Mouse (Mus musculus): ENCODE measurements around the gene Gpr139. TPM values are rescaled to one million over a fixed set of nuclear protein-coding genes. Genes with fewer than 3 reads are reported as not detected.
A peak's percentile ranks its signal among the peaks of the same experiment; 100 is the strongest.

The Gpr139 gene
- total RNA-seq (2021), result not detected
- long read RNA-seq, experiment 1, result 0 reads
- long read RNA-seq, experiment 2, result 0 reads

DNA sequence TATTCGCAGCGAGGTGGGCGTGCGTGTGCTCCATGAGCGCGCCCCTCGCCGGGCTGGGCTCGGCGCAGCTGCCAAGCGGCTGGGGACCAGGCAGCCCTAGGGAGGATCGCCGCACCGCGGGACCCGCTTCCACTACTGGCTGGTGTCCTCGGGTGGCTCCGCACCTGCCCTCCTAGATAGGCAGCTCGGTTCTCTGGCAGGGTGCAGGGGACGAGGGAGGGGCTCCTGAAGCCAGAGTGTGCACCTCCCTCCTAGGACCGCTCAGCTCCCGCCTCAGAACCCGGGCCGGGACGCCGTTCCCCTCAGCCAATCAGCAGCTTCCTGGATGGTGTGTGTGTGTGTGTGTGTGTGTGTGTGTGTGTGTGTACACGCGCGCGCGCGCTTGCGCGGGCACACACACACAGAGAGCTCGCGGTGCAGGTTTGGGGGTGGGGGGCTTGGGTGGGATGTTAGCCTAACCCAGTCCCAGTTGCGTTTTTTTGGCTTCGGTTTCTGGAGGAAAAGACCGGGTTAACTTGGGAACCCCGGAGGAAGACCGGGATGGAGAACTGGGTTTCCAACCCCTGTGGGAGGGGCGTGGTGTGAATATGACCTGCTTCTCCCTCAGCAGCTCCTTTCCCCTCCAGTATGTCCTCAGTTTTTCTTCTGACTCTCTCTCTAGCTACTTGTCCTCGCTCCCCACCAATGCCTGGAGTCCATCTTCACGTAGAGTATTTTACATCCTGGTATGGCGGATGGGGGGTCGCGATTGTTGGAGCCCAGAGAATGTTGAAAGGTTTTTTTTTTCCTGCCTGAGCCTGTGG is at the start of gene Gpr139:
Gene Gpr139, minus strand, starts transcription at position 263 of the 803 bp plus-strand sequence.
- no peak for DNase-seq

DNA sequence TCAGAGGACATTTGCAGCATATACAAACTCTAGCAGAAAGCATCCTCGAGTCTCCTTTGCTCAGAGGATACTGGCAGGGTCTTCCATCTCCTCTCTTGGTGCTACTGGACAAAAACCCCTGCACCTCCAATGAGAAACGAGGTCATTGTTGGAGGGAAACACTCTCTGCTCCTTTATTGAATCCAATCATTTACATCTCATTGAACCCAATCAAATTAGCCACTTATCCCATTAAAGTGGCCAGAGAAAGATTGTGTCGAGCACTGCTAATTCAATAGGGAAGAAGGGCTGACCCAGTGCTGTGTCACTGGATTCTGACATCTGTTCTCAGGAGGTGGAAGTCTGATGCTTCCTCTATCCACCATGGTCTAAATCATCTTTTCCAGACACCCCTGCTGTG is 46.6 kb upstream of the Gpr139 start:
- DNase-seq, result no peak
- intact Hi-C loops (cut with DNase I), result no loop called here

More for the DNA sequence above, at the start of gene Gpr139:
- intact Hi-C loops (cut with DNase I), result no loop called here

- intact Hi-C loops (cut with DNase I), result no loop called here
- no peak for DNase-seq
Measured at GRCm38 (mm10) chr7:119222706-119223105, 38.3 kb upstream of the Gpr139 start.

DNA sequence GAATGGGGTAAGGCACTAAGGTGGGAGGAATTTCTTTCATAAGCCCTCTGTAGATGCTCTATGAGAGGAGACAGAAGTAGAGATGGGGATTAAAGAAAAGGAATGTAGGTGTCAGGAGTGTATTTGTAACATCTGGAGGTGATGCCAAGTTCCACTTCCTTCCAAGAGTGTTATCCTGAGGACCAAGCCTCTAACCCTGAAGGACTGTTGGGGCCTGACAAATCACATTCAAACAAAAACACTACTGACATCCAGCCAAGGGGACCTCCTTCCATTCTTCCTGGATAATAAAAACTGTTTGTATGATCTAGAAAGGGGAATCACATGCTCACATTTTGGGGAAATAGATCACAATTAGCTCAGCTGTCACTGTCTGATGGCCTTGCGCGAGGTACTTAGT is 34.7 kb upstream of the Gpr139 start:
- DNase-seq, result no peak
- intact Hi-C loops (cut with DNase I), result no loop called here

GRCm38 (mm10) chr7:119207251-119207650 is 22.8 kb upstream of the Gpr139 start:
- no peak for DNase-seq
- intact Hi-C loops (cut with DNase I), result no loop called here

DNA sequence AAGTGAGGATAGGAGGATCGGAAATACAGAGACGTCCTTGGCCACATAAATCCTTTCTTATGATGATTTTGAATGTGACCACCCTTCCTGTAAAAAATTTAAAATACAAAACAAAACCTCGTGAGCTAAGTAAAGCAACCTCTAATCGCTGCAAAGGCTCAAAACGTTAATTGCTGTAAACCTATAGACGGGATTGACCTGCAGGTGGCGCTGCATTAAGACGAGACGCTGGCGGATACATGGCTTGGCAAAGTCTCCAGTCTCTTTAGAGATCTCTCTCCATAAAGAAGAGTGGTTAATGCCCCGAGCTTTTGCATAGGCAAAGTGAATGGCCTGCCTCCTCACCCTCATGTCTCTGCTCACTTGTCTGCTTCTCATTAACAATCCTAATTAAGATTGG is 2.0 kb upstream of the Gpr139 start:
- intact Hi-C loops (cut with DNase I), result no loop called here

DNA sequence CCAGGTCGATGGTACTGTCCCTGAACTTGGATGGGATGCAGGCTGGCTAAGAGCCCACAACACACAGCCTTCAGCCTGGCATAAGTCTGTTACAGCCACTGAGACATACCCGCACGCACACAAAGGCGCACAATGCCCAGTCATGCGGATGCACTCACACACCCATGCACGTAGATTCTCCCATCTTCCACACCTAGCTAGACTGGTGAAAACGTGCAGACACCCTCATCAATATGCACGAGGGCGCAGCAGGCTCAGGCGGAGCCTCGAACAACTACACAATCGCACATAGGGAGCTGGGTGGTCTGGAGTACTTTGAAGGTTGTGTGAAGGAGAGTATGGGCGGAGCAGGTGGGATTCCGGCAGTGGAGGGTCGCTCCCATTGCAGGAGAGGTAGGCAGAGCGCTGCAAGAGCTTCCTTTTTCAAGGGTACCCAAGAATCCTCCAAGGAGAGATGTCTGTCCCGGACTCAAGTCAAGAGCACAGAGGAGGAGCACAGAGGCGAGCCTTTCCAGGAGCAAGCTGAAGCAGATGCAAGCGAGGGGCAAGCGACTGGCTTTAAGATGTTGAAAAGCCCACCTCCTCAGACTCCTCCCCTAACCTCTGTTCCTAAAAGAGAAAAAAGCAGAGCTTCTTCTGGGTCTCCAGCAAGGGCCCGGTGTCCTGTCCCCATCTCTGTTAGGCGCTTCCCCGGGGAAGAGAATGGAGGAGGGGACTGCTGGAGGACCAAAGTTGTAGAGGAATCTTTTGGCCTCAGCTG is 958 bp upstream of the Gpr139 start:
- no peak for DNase-seq
- intact Hi-C loops (cut with DNase I), result no loop called here

More for the DNA sequence above, 2.0 kb upstream of the Gpr139 start:
- peak in 1 of 2 experiments; percentile 3 for DNase-seq

- DNase-seq, result no peak
- intact Hi-C loops (cut with DNase I), result no loop called here
Measured at GRCm38 (mm10) chr7:119181053-119181452, 3.4 kb downstream of the Gpr139 start.

DNA sequence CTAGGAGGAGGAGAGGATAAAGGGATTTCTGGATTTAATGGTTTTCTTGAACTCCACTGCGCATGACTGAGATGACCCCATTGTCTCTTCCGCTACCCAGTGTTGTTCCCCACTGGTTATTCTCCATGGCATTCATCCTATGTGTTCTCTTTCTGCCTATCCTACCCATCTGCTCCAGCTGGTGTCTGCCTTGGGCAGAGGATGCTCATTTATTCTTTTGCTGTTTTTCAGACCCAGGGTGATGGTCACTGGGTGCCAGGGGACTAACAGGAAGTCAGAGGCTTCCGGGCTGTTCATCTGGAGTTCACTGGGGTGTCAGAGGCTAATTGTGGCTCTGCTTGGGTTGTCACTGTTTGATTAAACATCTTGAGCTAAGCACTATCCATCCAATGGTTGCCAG is 24.4 kb downstream of the Gpr139 start:
- intact Hi-C loops (cut with DNase I), result no loop called here

GRCm38 (mm10) chr7:119111771-119112170 is 72.6 kb downstream of the Gpr139 start:
- DNase-seq, result peak; percentile 8 to 40
- intact Hi-C loops (cut with DNase I), result no loop called here

More for the DNA sequence above, 24.4 kb downstream of the Gpr139 start:
- no peak for DNase-seq

- intact Hi-C loops (cut with DNase I), result no loop called here
- DNase-seq, result no peak
Measured at GRCm38 (mm10) chr7:119105878-119106277, 78.5 kb downstream of the Gpr139 start.

DNA sequence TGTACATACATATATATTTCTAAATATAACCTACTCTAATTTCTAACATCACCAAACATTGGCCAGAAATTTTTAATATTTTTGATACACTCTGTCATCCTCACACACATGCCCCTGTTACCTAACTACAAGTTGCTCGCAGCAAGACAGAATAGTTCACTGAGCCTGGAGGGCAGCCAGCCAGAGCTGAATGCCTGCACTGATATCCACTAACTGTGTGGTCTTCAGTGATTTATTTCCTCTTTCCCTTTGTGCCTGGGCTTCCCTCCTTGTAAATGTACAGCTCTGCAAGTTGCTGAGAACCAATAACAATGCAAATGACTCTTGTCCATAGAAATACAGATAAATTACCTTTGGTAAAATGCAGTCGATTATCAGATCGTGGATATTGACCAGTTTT is 87.8 kb downstream of the Gpr139 start:
- intact Hi-C loops (cut with DNase I), result no loop called here
- no peak for DNase-seq

Other genes starting within 250 kb of the Gpr139 start
- gene Gprc5b, start 189.4 kb downstream of the Gpr139 start, total RNA-seq (2021), result 10 to 100 TPM; 17.8 to 20.4 TPM

Measured in heart, postnatal 14 days (tissue).